Mouse (Mus musculus): ENCODE results near the gene Nhlrc2. TPM values are rescaled to one million over a fixed set of nuclear protein-coding genes. Genes with fewer than 3 reads are reported as not detected.
"Not testable (repeated sequence)": the region's sequence is repeated elsewhere in the genome, so short reads cannot be mapped to it uniquely, and the experiment has no call there.

The Nhlrc2 gene
- polyA plus RNA-seq (2015; fragmentation: Nextera tagmentation; extraction: Ambion mirVana) = 6.5 and 6.6 TPM in 2 replicates

DNA sequence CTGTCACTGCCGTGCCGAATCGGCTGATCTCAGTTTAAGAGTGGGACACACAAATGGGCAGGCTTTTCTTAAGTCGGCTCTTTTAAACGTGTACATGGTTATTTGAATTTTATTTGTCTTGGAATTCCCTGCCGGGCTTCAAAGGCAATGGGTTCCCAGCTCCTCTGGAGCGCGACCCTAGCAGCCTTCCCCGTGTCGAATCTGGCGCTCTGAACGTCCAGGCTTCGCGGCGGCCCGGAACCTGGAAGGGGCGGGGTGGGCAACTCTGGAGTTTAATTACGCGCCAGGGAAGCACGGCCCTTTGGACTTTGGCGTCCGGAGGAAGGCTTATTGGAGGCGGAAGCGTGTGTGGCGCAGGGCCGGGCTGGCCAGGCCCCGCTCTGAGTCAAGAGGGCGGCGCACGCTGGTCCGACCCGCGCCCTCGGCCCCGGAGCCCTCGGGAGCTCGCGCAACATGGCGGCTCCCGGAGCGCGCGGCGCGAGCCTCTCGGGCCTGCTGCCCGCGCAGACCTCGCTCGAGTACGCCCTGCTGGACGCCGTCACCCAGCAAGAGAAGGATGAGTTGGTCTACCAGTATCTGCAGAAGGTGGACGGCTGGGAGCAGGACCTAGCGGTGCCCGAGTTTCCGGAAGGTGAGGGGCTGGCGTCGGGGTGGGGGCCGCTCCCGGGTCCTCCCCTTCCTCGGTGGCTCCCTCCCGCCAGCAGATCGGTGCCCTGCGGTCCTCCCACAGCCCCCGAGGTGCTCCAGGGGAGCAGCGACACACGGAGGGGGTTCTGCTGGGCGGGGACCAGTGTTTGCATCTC is at the start of gene Nhlrc2:
Gene Nhlrc2 (plus strand): TSS at position 32 of the 803 bp plus-strand sequence.
- peaks cover 28% of the 10 kb centered on the region for H3K4me1 ChIP-seq (ENCODE audit: insufficient read depth)
- H3K9ac ChIP-seq (replicated peaks) = peak within 1 kb of the TSS; percentile 99
- peak within 1 kb of the TSS; percentile 91 for H3K4me3 ChIP-seq (ENCODE audit: low read depth, low read length)
- under 1% methylated on average over 51 of the region's 69 CpGs for WGBS (ENCODE audit: insufficient replicate concordance)
- no peaks in the 10 kb centered on the region for H3K27me3 ChIP-seq (ENCODE audit: insufficient read depth, low read length)
- H3K36me3 ChIP-seq (replicated peaks; ENCODE audit: insufficient read depth, low read length) = peaks cover 33% of the 10 kb centered on the region
- TF ChIP-seq EP300 (IDR thresholded peaks at IDR 0.05; ENCODE audit: low read depth) (peak; percentile 62; the same call in 1 of the 2 replicates), CTCF (IDR thresholded peaks at IDR 0.05; ENCODE audit: low read depth) (no peak)
- ATAC-seq = peak; percentile 91
- DNase-seq = peak; percentile 90
- H3K9me3 ChIP-seq (ENCODE audit: low read length) = no peaks in the 10 kb centered on the region
- H3K27ac ChIP-seq (ENCODE audit: low read depth) = peak within 1 kb of the TSS; percentile 99
- peak within 1 kb of the TSS; percentile 91 for H3K4me2 ChIP-seq (ENCODE audit: low read depth, low read length)

DNA sequence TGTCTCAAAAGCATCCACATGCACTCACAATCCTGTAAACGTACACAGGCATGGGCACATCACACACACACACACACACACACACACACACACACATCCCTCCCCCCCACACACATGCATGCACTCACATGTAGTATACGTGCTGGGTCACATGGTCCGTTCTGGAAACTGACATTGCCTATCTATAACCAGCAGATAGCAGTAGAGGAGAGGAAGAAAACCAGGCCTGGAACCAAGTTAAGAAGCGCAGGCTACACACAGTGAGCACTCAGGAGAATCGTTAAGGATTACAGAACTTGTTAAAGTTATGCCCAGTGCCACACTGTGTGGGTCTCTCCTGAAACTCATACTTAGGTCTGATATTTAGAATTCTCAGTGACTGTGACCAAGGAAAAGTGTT is 45.0 kb upstream of the Nhlrc2 start:
- not testable (repeated sequence) for H3K27me3 ChIP-seq (ENCODE audit: insufficient read depth, low read length); H3K9ac ChIP-seq (replicated peaks); H3K4me2 ChIP-seq (ENCODE audit: low read depth, low read length); H3K36me3 ChIP-seq (replicated peaks; ENCODE audit: insufficient read depth, low read length); H3K9me3 ChIP-seq (ENCODE audit: low read length); H3K4me3 ChIP-seq (ENCODE audit: low read depth, low read length); H3K4me1 ChIP-seq (ENCODE audit: insufficient read depth); H3K27ac ChIP-seq (ENCODE audit: low read depth); DNase-seq
- no CpG with 5 or more reads among the region's 5 CpGs for WGBS (ENCODE audit: insufficient replicate concordance)
- peak; percentile 80 for ATAC-seq

DNA sequence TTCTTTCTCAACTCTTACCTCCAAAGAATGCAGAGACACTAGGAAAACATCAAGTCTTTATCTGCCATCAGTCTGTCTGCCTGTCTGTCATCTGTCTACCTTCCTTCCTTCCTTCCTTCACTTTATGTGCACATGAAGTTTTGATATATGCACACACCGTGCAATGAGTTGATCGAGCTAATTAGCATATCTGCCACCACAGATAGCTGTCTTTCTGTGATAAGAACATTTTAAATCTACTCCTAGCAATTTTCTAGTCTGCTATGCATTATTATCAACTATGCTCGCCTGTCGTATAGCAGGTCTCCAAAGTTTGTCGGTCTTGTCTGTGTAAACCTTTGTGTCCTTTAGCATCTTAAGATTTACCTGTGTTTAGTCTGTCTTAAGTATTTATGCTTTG is 44.5 kb upstream of the Nhlrc2 start:
- not testable (repeated sequence) for H3K27me3 ChIP-seq (ENCODE audit: insufficient read depth, low read length); H3K4me1 ChIP-seq (ENCODE audit: insufficient read depth); DNase-seq; H3K9me3 ChIP-seq (ENCODE audit: low read length); H3K27ac ChIP-seq (ENCODE audit: low read depth); H3K4me3 ChIP-seq (ENCODE audit: low read depth, low read length); H3K36me3 ChIP-seq (replicated peaks; ENCODE audit: insufficient read depth, low read length); H3K9ac ChIP-seq (replicated peaks); H3K4me2 ChIP-seq (ENCODE audit: low read depth, low read length)
- no CpG with 5 or more reads among the region's 5 CpGs for WGBS (ENCODE audit: insufficient replicate concordance)
- 0 out of 2 replicates have a peak, but pooled peaks have one; percentile 38 for ATAC-seq

DNA sequence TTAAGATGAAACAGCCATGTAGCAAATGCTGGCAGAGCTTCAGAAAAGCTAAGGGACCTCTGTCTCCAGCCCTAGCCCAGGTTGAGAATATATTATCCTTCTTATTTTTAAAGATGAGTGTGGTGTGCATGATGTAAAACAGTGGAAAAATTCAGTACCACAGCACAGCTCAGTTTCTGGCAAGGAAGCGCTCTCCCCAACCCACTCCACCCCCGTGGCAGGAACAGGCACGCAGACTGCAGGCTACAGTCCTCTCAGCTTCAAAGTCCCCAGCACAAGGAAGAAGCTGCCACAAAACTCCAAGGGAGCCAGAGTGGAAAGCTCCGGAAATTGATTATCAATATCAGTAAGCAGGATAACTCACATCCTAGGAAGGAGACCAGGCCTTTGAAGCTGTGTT is 36.9 kb upstream of the Nhlrc2 start:
- H3K4me3 ChIP-seq (ENCODE audit: low read depth, low read length); ATAC-seq: not testable (repeated sequence)
- no CpG with 5 or more reads among the region's 4 CpGs for WGBS (ENCODE audit: insufficient replicate concordance)

DNA sequence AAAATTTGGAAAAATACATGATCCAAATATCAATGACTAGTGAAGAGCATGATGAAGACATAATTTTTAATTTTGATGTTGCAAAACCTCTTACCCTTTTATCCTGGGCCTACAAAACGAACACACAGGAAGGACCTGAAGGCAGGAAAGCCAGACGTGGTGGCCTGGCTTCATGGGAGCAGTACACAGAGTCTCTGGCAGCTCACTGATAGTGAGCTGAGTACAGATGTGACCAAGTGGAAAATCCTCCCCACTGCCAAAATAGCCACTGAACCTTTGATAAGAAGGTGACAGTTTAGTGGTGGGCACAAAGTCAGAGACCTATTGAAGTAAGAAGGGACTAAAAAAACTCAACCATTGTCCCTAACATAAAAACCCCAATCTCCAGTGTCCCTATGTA is 34.5 kb upstream of the Nhlrc2 start:
- H3K27ac ChIP-seq (ENCODE audit: low read depth); H3K36me3 ChIP-seq (replicated peaks; ENCODE audit: insufficient read depth, low read length); H3K27me3 ChIP-seq (ENCODE audit: insufficient read depth, low read length); H3K9ac ChIP-seq (replicated peaks); H3K4me1 ChIP-seq (ENCODE audit: insufficient read depth); H3K9me3 ChIP-seq (ENCODE audit: low read length); DNase-seq; H3K4me2 ChIP-seq (ENCODE audit: low read depth, low read length); ATAC-seq; H3K4me3 ChIP-seq (ENCODE audit: low read depth, low read length): not testable (repeated sequence)
- no CpG with 5 or more reads among the region's 2 CpGs for WGBS (ENCODE audit: insufficient replicate concordance)

More for the DNA sequence above, 36.9 kb upstream of the Nhlrc2 start:
- not testable (repeated sequence) for H3K27me3 ChIP-seq (ENCODE audit: insufficient read depth, low read length); H3K36me3 ChIP-seq (replicated peaks; ENCODE audit: insufficient read depth, low read length); H3K9me3 ChIP-seq (ENCODE audit: low read length); DNase-seq; H3K4me1 ChIP-seq (ENCODE audit: insufficient read depth); H3K9ac ChIP-seq (replicated peaks); H3K4me2 ChIP-seq (ENCODE audit: low read depth, low read length); H3K27ac ChIP-seq (ENCODE audit: low read depth)

DNA sequence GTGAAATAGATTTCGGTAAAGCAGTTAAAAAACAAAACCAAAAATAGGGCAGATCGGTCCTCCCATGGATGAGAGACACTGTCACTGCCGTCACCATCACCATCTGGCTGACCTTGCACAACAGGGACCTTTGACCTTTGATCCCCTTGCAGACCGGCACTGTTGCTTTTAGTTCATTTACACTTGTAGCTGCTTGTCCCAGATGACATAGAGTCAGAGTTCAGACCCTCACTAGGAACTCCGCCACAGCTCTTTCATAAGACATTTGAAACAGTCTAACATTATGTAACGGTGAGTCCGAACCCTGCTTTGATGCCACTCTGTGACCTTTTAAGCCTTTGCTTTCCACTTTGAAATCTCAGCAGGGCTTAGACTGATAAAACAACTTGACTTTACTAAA is 28.7 kb upstream of the Nhlrc2 start:
- not testable (repeated sequence) for DNase-seq; H3K4me1 ChIP-seq (ENCODE audit: insufficient read depth); H3K36me3 ChIP-seq (replicated peaks; ENCODE audit: insufficient read depth, low read length); H3K4me2 ChIP-seq (ENCODE audit: low read depth, low read length); H3K4me3 ChIP-seq (ENCODE audit: low read depth, low read length); H3K27me3 ChIP-seq (ENCODE audit: insufficient read depth, low read length); H3K27ac ChIP-seq (ENCODE audit: low read depth); H3K9me3 ChIP-seq (ENCODE audit: low read length); H3K9ac ChIP-seq (replicated peaks)
- peak; percentile 90 for ATAC-seq
- no CpG with 5 or more reads among the region's 7 CpGs for WGBS (ENCODE audit: insufficient replicate concordance)

DNA sequence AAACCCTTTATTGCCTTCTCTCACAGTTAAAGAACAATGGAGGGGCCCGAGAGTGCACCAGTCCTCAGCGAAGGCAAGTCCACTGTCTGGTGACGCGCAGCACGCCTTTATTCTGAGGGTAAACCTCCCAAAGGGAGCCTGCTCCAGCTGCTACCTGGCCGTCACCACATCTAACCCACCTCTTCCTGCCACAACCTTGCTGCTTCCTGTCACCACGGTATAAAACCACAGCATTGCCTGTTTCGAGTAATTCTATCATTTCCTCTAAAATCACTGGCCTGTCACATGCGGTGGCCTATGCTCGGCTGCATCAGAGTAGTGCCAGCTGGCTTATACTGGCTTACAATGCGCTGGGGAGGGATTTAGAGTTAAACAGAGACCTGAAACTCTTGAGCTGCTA is 17.5 kb upstream of the Nhlrc2 start:
- H3K27me3 ChIP-seq (ENCODE audit: insufficient read depth, low read length); H3K4me3 ChIP-seq (ENCODE audit: low read depth, low read length); H3K27ac ChIP-seq (ENCODE audit: low read depth); DNase-seq; H3K9ac ChIP-seq (replicated peaks); H3K4me2 ChIP-seq (ENCODE audit: low read depth, low read length); H3K9me3 ChIP-seq (ENCODE audit: low read length): not testable (repeated sequence)
- Histone ChIP-seq H3K36me3 (replicated peaks; ENCODE audit: insufficient read depth, low read length) (peaks cover 11% of the 10 kb centered on the region), H3K4me1 (ENCODE audit: insufficient read depth) (peaks cover 19% of the 10 kb centered on the region)
- no CpG with 5 or more reads among the region's 11 CpGs for WGBS (ENCODE audit: insufficient replicate concordance)
- ATAC-seq = peak; percentile 22; the same call in 1 of the 2 replicates

Measured in liver, postnatal 0 days (tissue).